Mouse (Mus musculus): ENCODE data around the gene Tmem239. TPM values are rescaled to one million over a fixed set of nuclear protein-coding genes. Genes with fewer than 3 reads are reported as not detected.
A peak's percentile ranks its signal among the peaks of the same experiment; 100 is the strongest.
"Not testable (repeated sequence)": the region's sequence is repeated elsewhere in the genome, so short reads cannot be mapped to it uniquely, and the experiment has no call there.

The Tmem239 gene
- 0.12 TPM in 1 of 2 replicates, not detected in the other for polyA plus RNA-seq (2016; fragmentation: Nextera tagmentation; extraction: Ambion mirVana)

DNA sequence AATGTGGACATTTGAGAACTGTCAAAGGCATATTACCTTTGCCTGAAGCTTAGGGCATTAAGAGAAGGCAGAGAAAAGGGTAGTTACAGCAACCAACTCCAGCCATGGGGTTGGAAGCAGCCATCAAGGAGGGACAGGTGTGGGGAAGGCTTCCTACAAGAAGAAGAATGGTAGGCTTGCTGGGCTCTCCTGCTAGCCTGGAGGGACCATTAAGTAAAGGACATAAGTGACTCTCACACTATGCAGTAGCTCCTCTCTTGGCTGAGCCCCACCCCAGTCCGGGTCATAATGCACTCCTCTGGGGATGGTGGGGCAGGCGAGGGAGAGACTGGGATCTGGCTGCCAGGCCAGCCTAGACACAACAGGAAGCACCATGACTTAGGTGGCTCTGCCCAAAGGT, at the start of gene Tmem239:
Gene Tmem239, plus strand, starts transcription at position 301 of the 400 bp plus-strand sequence.
- 79% methylated on average over 2 of the region's 2 CpGs for WGBS
- no peaks in the 10 kb centered on the region for H3K36me3 ChIP-seq
- no peak for DNase-seq (ENCODE audit: low spot score)
- no peak within 1 kb of the TSS for H3K4me3 ChIP-seq
- H3K9me3 ChIP-seq (replicated peaks), result no peaks in the 10 kb centered on the region
- 0 out of 2 replicates have a peak, but pooled peaks cover 2% of the 10 kb centered on the region for H3K27me3 ChIP-seq (ENCODE audit: low read depth, poor library complexity, severe bottlenecking)
- no peak within 1 kb of the TSS for H3K27ac ChIP-seq (replicated peaks)
- H3K4me1 ChIP-seq, result peaks cover 11% of the 10 kb centered on the region

DNA sequence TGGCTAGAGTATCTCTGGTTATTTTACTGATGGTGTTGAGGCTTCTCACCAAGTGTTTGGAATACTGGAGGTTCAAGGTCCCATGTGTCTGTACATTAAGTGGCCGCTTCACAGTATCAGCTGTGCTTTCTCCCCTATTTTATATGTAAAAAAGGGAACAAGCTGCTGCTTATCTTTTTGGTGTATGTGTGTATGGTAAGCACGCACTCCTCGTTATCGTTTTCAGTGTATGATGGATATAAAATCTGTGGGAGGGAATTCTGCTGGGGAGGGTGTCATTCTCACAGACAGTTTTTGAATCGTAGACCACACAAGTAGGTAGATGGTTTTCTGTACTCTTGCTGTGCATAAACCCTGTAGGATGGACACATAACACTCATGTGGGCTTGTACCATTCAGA, 48.7 kb upstream of the Tmem239 start:
- DNase-seq (ENCODE audit: low spot score), result no peak
- 92% methylated on average over 5 of the region's 5 CpGs for WGBS

DNA sequence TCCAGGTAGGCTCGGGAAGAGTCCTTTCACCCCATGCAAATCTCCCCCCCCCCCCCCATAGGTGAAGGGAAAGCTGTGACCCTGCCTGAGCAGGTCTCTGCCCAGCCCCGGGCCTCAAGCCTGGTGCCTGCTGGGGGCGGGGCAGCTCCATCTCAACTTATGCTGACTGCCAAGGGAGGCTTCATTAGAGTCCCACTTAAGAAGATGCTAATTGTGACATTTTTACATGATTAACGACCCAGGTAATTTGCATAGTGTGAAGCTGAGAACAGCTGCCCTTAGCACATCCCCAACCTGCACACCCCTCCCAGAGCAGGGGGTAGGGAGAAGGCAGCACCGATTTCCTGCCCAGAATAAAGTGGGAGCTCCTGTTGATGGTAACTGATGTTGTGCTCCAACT, 47.4 kb upstream of the Tmem239 start:
- DNase-seq (ENCODE audit: low spot score), result no peak
- Histone ChIP-seq H3K36me3 (no peaks in the 10 kb centered on the region), H3K4me1 (peaks cover 14% of the 10 kb centered on the region), H3K9me3 (replicated peaks) (no peaks in the 10 kb centered on the region), H3K4me3 (no peak overlapping the region), H3K27ac (replicated peaks) (no peak overlapping the region), H3K27me3 (ENCODE audit: low read depth, poor library complexity, severe bottlenecking) (peaks cover 56% of the 10 kb centered on the region)
- 27% methylated on average over 5 of the region's 5 CpGs for WGBS

More for the DNA sequence above, 48.7 kb upstream of the Tmem239 start:
- Histone ChIP-seq H3K36me3 (no peaks in the 10 kb centered on the region), H3K9me3 (replicated peaks) (no peaks in the 10 kb centered on the region), H3K27me3 (ENCODE audit: low read depth, poor library complexity, severe bottlenecking) (peaks cover 43% of the 10 kb centered on the region), H3K4me1 (peaks cover 11% of the 10 kb centered on the region), H3K4me3 (no peak overlapping the region), H3K27ac (replicated peaks) (no peak overlapping the region)

DNA sequence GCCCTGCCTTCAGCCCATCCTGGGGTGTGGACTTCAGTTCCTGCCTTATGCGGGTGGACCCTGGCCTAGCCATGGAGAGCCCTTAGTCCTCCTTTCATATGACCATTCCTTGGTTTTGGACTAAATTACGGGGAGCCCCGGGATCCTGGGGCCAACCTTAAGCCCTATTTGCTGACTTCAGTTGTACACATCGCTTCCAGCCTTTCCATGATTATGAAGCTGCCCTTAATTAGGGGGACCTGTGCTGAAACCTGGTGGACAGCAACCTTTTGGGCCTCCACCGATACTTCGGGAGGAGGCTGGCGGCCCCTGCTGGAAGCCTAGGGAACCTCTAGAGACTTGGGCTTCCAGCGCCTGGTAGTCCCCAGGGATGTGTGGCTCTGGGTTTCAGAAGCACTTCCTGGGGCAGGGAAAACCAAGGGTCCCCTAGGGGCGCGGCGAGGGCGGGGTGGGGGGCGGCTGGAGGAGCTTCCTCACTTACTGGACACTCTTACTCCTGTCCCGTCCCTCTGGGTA, 43.7 kb upstream of the Tmem239 start:
- Histone ChIP-seq H3K9me3 (replicated peaks) (no peaks in the 10 kb centered on the region), H3K36me3 (no peaks in the 10 kb centered on the region), H3K27me3 (ENCODE audit: low read depth, poor library complexity, severe bottlenecking) (peaks cover 88% of the 10 kb centered on the region), H3K4me1 (peaks cover 24% of the 10 kb centered on the region), H3K27ac (replicated peaks) (no peak overlapping the region), H3K4me3 (peak overlapping the region; percentile 30; the same call in 1 of the 2 replicates)
- peak; percentile 55 for DNase-seq (ENCODE audit: low spot score)
- WGBS, result 3% methylated on average over 14 of the region's 14 CpGs

DNA sequence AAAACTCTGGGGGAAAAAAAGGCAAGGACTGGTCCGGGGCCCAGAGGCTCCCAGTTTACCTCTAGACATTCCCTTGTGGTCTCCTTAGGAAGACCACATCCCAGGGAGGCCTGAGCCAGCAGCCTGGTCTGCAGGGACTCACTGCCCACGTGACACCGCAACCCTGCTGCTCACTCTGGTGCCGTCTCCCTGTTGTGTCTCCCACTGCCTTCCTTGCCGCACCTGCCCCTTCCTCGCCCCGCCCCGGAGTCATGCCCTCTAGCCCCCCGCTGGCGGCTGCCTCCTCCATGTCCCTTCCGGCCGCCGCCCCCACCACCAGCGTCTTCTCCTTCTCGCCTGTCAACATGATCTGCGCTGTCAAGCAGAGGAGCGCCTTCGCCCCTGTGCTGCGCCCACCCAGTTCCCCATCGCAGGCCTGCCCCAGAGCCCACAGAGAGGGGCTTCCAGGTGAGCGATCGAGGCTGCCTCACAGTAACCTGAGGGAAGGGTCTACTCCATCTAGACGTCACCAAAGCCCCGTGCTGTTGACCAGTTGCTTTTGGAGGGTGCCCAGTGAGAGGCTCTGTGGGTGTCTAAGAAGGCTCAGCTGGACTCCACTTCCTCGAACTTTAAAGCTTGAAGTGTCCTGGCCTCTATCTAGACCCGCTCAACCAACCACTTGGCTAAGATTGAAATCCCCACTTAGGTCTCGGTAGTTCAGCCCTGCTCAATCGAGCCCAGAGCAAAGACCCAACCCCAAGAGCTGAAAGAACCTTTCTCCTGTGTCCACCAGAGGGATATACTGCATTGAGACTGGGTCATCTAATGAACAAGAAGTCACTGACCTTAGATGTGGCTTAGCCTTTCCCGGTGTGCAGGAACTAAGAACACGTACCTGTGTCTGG, 40.8 kb upstream of the Tmem239 start:
- Histone ChIP-seq H3K27me3 (ENCODE audit: low read depth, poor library complexity, severe bottlenecking) (peaks cover 66% of the 10 kb centered on the region), H3K27ac (replicated peaks) (peak overlapping the region; percentile 46; the same call in 1 of the 2 replicates)

DNA sequence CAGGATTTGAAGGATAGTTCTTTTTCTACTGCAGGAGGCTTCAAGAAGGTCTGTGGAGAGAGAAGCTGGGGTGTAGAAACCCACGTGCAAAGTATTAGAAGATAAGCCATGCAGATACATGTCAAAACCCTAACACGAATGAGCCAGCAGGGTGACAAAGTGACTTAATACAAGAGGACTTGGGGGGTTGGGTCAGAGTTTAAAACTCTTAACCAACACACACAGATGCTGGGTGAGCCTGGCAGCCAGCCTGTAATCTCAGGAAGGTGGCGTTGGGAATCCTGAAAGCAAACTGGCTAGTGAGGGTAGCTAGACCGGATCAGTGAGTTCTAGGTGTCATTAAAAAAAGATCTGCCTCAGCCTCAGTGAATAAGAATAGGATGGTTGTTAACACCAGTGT, 38.9 kb upstream of the Tmem239 start:
- Histone ChIP-seq H3K4me1 (peaks cover 30% of the 10 kb centered on the region), H3K27me3 (ENCODE audit: low read depth, poor library complexity, severe bottlenecking) (peaks cover 46% of the 10 kb centered on the region), H3K4me3 (no peak overlapping the region), H3K9me3 (replicated peaks) (no peaks in the 10 kb centered on the region), H3K27ac (replicated peaks) (no peak overlapping the region), H3K36me3 (no peaks in the 10 kb centered on the region)
- WGBS, result 68% methylated on average over 4 of the region's 4 CpGs
- DNase-seq (ENCODE audit: low spot score), result no peak

More for the DNA sequence above, 40.8 kb upstream of the Tmem239 start:
- peak; percentile 40 for DNase-seq (ENCODE audit: low spot score)
- H3K9me3 ChIP-seq (replicated peaks), result no peaks in the 10 kb centered on the region
- peaks cover 33% of the 10 kb centered on the region for H3K4me1 ChIP-seq
- no peaks in the 10 kb centered on the region for H3K36me3 ChIP-seq
- H3K4me3 ChIP-seq, result peak overlapping the region; percentile 59
- 7% methylated on average over 30 of the region's 30 CpGs for WGBS

DNA sequence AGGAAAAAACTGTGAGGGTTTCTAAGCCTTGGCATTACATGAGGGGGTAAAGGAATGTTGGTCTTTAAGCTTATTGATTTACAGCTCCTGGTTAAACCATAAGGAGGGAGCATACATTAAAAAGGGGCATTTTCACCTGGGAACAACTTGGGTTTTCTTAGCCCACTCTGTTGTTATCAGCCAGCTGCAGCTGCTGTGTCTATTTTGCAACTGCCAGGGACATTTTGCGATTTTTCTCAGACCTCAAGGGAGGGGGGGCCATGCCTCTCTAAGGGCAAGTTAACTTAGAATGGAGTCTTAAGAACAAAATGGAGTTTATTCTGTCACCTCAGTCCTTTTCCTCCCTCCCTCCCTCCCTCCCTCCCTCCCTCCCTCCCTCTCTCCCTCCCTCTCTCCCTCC, 33.3 kb upstream of the Tmem239 start:
- not testable (repeated sequence) for H3K27me3 ChIP-seq (ENCODE audit: low read depth, poor library complexity, severe bottlenecking); H3K9me3 ChIP-seq (replicated peaks); H3K36me3 ChIP-seq; H3K4me3 ChIP-seq; H3K27ac ChIP-seq (replicated peaks); DNase-seq (ENCODE audit: low spot score)
- peaks cover 15% of the 10 kb centered on the region for H3K4me1 ChIP-seq
- 65% methylated on average over 1 of the region's 1 CpGs for WGBS

DNA sequence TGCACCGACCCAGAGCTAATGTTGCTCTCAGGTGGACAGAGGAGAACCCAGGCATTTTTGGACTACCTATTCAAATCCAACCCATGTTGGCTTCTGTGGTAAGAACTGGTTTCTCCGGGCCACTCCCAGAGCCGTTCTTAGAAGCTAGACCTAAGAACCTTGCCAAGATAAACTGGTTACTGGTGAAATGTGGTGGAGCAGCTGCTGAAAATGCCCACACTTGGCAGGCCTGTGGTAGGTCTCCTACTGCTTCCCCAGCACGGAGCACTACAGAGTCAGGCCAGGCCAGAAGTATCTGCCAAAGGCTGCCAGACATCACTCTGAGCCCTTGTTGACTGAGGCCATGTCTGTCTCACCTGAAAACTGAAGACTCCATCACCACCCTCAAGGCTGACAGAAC, 31.3 kb upstream of the Tmem239 start:
- Histone ChIP-seq H3K4me3 (no peak overlapping the region), H3K27ac (replicated peaks) (no peak overlapping the region), H3K4me1 (peaks cover 11% of the 10 kb centered on the region), H3K9me3 (replicated peaks) (no peaks in the 10 kb centered on the region), H3K27me3 (ENCODE audit: low read depth, poor library complexity, severe bottlenecking) (no peaks in the 10 kb centered on the region; the same call in 1 of the 2 replicates), H3K36me3 (no peaks in the 10 kb centered on the region)
- 86% methylated on average over 4 of the region's 4 CpGs for WGBS
- DNase-seq (ENCODE audit: low spot score), result no peak

DNA sequence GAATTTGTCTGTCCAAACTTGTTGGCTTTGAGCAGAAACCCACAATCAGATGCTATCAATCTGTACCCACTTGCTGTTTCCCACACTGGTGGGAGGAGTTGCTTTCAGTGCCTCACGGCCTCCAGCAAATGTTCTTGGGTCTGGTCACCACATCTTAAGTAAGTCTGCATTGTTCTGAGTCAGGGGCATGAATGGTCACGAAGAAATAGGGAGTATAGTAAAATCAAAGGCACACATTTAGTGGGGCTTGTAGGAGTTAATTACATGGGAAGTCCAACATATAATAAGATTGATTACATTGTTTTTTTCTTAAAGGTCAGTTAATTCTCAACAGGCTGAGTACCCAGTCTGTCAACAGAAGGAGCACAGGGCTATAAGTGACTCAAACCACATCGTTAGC, 23.1 kb upstream of the Tmem239 start:
- Histone ChIP-seq H3K36me3 (no peaks in the 10 kb centered on the region), H3K27me3 (ENCODE audit: low read depth, poor library complexity, severe bottlenecking) (peaks cover 3% of the 10 kb centered on the region; the same call in 1 of the 2 replicates), H3K4me1 (no peaks in the 10 kb centered on the region), H3K27ac (replicated peaks) (no peak overlapping the region), H3K4me3 (no peak overlapping the region), H3K9me3 (replicated peaks) (no peaks in the 10 kb centered on the region)
- 59% methylated on average over 3 of the region's 3 CpGs for WGBS
- no peak for DNase-seq (ENCODE audit: low spot score)

DNA sequence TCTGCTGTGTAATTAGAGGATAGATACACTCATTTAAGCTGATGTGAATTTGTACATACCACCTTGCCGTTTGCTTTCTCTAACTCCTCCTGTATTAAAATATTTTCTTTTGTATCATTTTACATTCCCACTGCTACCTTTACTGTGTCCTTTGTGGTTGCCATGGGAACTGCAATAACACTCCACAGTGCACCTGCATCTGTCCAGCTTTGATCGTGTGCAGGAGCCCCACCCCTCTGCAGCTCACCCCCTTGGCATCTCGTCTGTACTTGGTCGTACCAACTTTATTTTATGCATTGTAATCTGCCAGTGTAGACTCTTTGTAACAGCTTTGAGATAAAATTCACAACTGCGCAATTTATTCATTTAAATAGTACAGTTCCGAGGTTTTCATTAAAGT, 22.4 kb upstream of the Tmem239 start:
- H3K9me3 ChIP-seq (replicated peaks), result no peaks in the 10 kb centered on the region
- peaks cover 3% of the 10 kb centered on the region; the same call in 1 of the 2 replicates for H3K27me3 ChIP-seq (ENCODE audit: low read depth, poor library complexity, severe bottlenecking)
- 87% methylated on average over 6 of the region's 6 CpGs for WGBS
- no peak overlapping the region for H3K27ac ChIP-seq (replicated peaks)
- DNase-seq (ENCODE audit: low spot score), result no peak
- H3K36me3 ChIP-seq, result no peaks in the 10 kb centered on the region
- no peaks in the 10 kb centered on the region for H3K4me1 ChIP-seq
- no peak overlapping the region for H3K4me3 ChIP-seq

DNA sequence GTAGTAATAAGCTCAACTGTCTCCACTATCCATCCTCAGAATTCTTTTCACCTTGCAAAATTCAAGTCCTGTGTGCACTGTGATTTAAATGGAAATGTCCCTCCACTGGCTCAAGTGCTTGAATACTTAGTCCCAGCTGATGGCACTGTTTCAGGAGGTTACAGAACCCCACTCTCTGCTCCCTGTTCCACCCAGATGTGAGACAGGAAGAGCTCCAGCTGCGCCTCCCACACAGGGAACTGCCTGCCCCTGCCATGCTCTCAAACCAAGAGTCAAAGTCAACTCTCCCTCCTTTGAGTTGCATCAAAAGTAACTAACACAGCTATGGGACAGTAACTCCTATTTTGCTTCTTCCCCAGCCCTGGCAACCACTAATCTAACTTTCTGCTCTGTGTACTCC, 20.1 kb upstream of the Tmem239 start:
- WGBS, result 83% methylated on average over 1 of the region's 1 CpGs
- H3K9me3 ChIP-seq (replicated peaks), result no peaks in the 10 kb centered on the region
- peaks cover 7% of the 10 kb centered on the region; the same call in 1 of the 2 replicates for H3K36me3 ChIP-seq
- no peak for DNase-seq (ENCODE audit: low spot score)
- H3K4me3 ChIP-seq, result no peak overlapping the region
- peaks cover 3% of the 10 kb centered on the region; the same call in 1 of the 2 replicates for H3K27me3 ChIP-seq (ENCODE audit: low read depth, poor library complexity, severe bottlenecking)
- H3K4me1 ChIP-seq, result no peaks in the 10 kb centered on the region
- H3K27ac ChIP-seq (replicated peaks), result no peak overlapping the region

DNA sequence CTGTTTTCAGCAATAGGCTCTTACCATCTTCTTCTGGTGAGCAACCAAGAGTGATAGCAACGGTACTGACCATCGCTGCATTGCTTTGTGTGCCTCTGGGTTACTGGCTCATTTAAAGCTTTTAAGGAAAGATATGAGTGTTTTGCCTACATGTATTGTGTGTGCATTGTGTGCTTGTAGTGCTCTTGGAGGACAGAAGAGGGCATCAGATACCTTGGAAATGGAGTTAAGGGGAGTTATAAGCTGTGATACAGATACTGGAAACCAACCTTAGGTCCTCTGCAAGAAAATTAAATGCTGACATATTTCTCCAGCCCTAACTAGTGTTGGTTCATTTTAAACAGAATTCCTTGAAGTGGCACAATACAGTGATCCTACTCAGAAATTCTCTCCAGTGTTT, 17.5 kb upstream of the Tmem239 start:
- H3K27ac ChIP-seq (replicated peaks), result no peak overlapping the region
- 73% methylated on average over 2 of the region's 2 CpGs for WGBS
- no peak overlapping the region for H3K4me3 ChIP-seq
- H3K9me3 ChIP-seq (replicated peaks), result no peaks in the 10 kb centered on the region
- H3K36me3 ChIP-seq, result peaks cover 19% of the 10 kb centered on the region
- H3K27me3 ChIP-seq (ENCODE audit: low read depth, poor library complexity, severe bottlenecking), result peaks cover 3% of the 10 kb centered on the region; the same call in 1 of the 2 replicates
- no peak for DNase-seq (ENCODE audit: low spot score)
- no peaks in the 10 kb centered on the region for H3K4me1 ChIP-seq
